Mouse (Mus musculus): ENCODE measurements at regions not wholly inside any gene's neighbourhood (a gene's known extent, or its start where the extent isn't known, plus 50 kb on each side); places are given as distances from the start of the nearest gene placed in this dataset.

DNA sequence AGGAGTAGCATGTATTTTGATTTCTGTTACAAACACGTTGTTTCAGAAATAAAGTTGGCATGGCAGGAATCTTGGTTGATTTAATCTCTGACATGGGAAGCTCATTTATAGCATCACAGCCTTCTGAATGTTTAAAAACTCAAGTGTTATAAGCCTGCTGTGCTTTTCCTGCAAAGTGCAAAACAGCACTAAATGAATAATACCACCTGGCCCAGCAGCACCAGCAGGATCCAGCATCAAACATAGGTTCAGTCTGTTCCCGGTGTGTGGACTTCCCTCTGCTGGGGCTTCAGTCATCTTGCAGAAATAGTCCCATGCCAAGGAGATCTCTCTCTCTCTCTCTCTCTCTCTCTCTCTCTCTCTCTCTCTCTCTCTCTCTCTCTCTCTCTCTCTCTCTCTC is 154.7 kb upstream of the Tox3 start:
- DNase-seq (ENCODE audit: extremely low spot score), result no peak

DNA sequence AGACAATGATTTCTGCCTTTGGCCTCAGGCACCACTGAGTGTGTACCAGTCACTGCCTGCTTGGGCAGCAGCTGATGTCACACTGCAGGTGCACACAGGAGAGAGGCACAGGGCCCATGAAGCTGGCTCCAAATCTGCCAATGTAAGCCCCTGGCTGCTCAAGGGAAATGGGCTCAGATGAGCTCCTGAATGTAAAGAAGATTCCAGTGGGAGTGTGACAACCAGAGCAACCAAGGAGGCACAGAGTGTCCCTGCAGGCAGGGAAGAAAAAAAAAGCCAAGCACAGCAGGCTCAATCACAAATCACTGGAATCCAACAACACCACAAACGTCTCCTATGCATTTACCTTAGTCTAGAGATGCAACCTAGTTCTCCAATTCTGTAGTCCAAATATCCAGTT is 151.2 kb upstream of the Tox3 start:
- no peak for DNase-seq (ENCODE audit: extremely low spot score)

DNA sequence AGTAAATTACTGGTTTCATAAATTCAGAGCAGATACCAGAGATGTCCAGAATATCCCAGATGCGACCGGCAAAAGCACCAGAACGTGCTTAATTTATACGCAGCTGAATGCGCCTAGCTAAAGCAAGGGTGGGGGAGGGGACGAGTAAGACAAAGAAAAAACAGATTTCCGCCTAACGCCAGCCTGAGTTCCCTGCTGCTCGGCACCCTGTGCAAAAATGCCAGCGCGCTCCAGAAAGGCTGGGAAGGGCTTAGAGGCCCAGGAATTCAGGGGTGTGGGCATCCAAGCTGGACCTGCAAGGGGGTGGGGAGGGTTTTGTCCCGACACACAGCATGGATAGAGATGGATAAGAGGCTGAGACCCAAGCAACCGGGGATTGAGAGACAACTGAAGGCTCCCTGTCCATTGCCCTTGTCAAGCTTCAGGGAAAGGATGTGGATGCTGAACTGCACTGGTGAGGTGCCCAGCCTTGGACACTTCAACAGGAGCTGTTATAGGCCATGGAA is 148.6 kb upstream of the Tox3 start:
- DNase-seq (ENCODE audit: extremely low spot score), result peak; percentile 72

DNA sequence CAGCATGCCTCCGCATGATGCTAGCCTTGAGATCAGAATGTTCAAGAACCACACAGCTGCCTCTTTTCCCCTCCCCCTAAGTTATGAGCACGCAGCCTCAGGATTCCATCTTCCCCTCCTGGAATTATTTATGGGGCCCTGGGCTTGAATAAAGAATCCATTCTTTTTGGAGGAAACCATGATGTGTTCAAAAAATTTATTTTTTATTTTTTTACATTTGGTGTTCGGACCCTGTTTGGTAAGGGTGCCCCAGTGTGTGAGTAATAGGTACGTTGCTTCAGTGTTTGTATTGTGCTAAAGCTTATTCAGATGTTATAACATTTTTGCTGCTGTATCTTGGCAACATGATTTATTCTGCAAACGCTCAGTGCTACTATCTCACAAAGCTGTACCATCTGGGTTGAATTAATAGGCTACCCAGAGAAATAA is 147.8 kb upstream of the Tox3 start:
- DNase-seq (ENCODE audit: extremely low spot score), result peak; percentile 26

DNA sequence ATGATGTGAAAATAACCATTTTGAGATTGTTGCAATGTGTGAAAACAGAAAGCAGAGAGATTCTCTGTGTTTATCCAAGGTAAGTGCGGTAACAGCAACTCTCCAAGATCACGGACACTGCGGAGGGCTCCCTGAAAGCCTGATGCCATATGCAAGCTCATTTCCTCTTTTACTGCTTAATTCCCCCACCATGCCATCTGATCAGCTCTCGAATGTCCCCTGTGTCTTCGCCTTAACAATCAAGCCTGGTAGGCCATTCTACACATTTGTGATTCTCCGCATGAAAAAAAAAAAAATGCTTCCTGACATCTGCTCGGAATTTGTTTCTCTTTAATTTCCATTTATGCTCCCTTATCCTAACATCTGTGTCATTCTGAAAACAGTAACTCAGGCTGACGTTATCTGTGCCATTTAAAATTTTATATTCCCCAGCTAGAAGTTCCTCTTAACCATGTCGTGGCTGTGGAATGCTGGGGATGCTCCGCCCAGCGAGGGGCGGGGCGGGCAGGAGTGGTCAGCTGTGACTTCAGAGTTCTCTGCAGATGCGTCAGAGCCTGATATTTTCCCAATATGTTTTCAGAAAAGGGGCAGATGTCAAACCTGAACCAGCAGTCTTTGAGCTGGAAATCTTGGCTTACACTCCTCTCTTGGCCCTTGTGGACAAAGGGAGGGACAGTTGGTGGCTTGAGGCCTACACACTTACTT is 144.5 kb upstream of the Tox3 start:
- DNase-seq (ENCODE audit: extremely low spot score), result no peak

DNA sequence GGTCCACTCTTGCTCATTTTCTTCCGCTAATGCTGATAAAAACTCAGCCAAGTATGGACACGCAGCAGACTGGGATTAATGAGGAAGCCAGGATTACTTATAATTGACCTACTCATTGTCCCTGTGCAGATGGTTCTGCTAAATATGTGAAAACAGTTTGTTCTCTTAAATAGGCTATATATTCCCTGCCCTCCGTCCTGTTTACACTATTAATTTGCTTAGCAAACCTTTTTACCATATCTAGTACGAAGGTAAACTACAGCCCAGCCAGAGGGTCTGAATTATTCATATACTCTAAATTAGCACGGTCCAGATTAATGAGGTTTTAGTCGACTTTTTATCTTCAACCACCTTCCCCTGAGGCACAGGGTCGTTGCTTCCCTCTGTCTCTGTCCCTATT is 143.5 kb upstream of the Tox3 start:
- DNase-seq (ENCODE audit: extremely low spot score), result no peak

DNA sequence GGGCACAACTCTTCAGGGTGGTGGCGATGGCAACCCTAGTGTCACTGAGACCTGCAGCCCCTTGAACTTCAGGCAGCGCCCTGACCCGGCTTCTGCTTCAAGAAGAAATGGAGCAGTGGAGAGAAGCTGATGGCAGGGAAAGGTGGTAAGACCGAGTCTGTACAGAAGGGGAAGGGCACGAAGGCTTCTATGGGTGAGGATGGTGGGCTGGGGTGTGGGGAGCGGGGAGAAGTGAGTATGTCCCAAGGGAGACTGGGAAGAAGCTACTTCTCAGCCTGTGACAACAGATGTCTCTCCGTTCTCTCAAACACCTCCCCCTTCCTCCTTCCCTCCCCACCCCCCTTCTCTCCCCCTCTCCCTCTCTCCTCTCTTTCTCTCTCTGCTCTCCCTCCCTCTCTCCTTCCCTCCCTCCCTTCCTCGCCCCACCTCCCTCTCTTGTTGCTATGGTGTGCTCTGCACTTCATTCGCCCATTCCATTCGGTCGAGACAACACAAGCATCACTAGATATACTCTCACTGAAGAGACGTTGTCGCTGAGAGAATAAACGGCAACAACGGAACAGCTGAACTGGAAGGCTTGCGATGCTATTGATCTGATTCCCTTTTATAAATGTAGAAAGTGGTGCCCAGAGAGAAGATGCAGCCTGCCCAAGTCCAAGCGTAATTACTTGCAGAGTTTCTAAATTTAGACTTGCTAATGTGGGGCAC is 142.7 kb upstream of the Tox3 start:
- no peak for DNase-seq (ENCODE audit: extremely low spot score)

DNA sequence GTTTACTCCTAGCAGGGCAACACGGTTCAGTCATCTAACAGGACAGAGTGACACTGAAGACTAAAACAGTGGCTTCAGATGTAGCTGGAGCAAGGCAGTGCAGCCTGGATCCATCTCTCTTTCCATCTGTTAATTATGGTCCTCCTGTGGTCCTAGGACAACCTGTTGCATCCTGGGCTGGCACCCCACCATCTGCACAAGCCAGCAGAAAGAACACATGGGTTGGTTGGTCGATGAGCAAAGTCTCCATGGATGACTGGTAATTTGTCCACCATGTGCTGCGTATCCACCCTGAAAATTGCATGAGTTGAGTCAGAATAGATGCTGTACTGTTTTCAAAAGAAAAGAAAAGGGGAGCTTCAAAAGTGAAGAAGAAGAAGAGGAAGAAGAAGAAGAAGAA is 138.4 kb upstream of the Tox3 start:
- DNase-seq (ENCODE audit: extremely low spot score), result no peak

DNA sequence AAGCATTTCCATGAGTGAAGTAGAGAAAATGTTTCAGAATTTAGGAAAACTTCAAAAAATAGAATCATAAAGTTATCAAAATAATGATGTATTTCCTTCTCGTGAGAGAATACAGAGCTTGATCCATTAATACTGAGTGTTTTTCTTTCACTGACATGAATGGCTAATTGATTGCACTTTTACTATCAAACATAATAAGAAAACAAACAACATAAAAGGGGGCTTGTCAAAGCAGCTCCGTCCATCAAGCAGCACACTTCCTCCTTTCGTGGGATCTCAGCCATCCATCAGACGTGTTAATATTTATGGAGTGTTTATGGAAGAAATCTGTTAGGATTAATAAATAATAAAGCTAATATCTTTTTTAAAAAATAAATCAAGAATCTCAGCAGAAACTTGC is 130.0 kb upstream of the Tox3 start:
- DNase-seq (ENCODE audit: extremely low spot score), result no peak

DNA sequence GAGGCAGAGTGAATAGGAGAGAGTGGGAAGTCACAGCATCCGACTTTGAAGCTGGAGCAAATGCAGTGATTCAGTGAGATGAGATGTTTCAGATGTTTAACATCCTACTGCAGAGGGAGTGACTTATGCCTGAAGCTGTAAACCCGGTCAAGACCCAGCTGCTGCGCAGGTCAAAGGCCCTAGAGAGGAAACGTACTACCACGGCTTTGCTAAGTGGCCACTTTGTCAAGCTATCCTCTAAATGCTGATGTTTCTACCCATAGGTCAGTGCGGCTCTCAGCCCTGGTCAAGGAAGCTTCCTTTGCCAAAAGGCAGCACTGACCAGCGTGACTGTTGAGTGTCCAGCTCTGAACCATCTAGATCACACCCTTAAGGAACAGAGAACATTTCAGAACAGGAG is 125.9 kb upstream of the Tox3 start:
- DNase-seq (ENCODE audit: extremely low spot score), result no peak

DNA sequence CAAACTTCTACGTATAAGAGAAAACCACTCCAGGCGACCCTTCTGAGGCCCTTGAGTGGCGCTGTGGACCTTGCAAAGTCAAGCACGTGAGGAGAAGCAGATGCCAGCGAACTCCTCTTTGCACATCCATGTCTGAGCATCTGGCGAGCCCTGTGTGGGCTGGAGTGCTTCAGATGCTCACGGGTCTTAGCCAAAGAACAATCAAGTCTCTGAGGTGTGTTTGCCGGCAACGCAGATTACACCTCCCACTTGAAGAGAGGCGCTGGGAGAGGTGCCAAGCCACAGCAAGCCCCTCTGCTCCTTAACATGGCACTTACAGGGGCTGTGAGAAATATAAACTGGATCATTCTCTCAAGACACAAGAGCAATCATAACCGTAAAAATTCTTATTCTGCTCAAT is 122.7 kb upstream of the Tox3 start:
- no peak for DNase-seq (ENCODE audit: extremely low spot score)

DNA sequence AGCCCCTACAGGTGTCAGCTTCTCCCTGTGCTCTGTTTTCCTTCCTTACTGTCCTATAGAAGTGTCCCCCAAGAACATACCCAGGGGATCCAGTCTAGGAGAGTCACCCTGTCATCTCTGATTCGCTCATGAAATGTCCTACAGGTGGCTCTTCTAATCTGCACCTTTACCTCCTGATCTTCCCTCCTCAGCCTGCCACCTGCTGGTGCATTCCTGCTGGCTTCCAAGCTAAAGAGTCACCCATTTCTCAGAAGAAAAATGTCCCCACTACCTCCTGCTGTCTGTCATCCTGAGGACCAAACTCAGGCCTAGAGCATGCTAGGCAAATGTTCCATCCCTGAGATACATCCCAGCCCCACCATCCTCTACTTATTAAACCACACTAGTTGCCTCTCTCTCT is 115.6 kb upstream of the Tox3 start:
- no peak for DNase-seq (ENCODE audit: extremely low spot score)

DNA sequence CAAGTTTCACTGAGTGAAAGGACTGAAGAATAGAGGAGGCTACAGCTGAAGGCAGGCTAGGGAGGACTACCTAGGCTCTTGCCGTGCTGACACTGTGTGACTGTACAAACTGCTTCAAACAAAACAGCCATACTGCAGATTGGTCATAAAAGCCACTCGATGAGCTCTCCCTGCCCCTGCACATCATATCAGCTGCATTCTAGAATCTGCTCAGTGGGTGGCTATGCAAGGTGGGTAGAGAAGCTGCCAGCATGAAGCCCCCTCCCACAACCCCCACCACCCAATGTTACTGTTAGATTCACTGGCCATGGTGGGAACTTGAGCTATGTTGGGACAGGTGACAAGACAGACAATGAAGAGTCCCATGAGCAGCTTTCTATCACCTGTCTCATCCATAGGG is 107.2 kb upstream of the Tox3 start:
- DNase-seq (ENCODE audit: extremely low spot score), result no peak

DNA sequence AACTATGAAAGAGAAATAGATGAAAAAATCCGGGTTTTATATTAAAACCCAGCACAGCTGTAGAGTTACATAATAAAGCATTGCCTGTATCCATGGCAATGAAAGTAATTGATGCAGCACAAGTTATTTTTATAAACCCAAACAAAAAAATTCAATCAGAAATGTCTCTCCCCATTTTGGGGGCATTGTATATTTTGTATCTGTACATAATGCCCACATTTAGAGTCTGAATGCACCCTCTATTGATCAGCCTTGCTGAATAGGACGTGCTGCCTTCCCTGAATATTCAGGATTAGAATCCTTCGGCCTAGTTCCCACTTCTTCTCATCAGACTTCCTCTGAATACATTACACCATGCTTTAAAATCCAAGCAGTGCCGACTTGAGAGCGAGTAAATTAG is 106.0 kb upstream of the Tox3 start:
- DNase-seq (ENCODE audit: extremely low spot score), result no peak

DNA sequence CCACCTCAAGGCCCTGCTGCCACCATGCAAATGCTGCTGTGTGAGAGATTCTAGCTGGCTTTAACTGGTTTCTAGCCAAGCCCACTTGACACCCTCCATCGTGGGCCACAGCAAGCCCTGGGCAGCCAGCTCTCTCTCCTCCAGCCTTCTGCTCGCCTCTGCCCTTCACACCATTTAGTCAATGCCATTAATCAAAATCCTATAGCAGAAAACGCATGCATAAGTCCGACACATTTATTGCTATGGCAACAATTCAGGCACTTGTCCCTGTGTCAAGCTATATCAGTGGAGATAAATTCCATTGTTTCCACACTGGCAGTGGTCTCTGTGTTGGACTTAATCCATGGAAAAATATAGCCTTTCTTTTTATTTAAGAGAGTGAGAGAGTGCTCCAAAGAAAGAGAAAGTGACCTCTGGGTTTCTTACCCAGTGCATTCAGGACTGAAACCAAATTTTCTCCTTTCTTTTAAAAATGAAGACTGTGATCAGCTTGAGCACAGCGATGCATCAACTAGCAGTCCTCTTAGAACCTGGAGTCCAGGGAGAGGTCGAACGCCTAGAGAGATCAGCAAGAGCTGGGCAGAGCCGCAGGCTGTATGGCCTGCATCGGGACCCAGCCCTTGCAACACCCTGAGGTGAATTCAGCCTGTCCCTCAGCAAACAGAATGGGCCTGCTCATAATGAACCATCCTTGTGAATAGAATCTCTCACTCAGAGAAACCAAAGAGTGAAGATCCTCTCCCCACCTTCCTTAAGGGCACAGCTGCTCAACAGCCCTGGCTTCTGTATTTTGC is 93.1 kb upstream of the Tox3 start:
- peak; percentile 40 for DNase-seq (ENCODE audit: extremely low spot score)

DNA sequence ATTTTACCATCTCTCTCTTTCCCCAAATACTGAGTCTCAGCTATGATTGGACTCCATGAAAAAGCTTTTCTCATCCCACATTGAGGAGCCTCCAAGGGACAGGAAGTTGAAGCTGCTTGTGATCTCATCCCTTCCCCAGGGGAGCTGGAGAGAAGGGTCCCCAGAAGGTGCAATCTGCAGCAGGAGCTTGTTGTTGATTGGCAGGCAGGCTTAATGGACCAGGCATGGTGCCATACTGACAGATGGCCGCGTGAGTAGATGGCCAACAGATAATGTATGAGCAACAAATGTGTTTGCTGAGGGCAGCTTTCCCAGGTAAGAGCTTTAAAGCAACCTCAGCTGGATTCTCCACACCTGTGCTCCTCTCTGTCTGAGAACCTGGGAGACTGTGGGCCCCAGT is 65.9 kb upstream of the Tox3 start:
- no peak for DNase-seq (ENCODE audit: extremely low spot score)

All from embryo, embryonic 9.5 days (tissue).